Mouse (Mus musculus): ENCODE data around the gene Sema4a. TPM values are rescaled to one million over a fixed set of nuclear protein-coding genes. Genes with fewer than 3 reads are reported as not detected.
A peak's percentile ranks its signal among the peaks of the same experiment; 100 is the strongest.

The Sema4a gene
- polyA plus RNA-seq, 1 experiment from 2014 or later = 12.2 TPM

DNA sequence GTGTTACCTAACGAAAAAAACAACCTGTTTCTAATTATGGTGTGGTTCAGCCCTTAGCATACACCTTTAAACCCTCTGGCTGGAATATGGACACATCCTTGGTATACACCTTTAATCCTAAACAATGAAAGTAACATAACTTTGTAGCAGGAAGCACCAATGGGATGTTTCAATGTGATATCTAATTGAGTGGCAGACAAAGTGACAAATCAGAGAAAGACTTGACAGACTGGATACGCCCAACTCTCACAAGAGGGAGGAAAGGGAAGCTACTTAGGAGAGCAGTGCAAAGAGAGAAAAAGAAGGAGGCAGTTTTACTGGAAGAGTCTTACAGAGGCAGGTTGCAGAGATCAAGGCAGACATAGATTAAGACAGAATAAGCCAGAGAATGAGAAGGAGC is 8.5 kb upstream of the Sema4a start:
- H3K36me3 ChIP-seq (ENCODE audit: control insufficient read depth, insufficient read depth, low read length) = no peaks in the 10 kb centered on the region
- WGBS = 93% methylated on average over 2 of the region's 2 CpGs

DNA sequence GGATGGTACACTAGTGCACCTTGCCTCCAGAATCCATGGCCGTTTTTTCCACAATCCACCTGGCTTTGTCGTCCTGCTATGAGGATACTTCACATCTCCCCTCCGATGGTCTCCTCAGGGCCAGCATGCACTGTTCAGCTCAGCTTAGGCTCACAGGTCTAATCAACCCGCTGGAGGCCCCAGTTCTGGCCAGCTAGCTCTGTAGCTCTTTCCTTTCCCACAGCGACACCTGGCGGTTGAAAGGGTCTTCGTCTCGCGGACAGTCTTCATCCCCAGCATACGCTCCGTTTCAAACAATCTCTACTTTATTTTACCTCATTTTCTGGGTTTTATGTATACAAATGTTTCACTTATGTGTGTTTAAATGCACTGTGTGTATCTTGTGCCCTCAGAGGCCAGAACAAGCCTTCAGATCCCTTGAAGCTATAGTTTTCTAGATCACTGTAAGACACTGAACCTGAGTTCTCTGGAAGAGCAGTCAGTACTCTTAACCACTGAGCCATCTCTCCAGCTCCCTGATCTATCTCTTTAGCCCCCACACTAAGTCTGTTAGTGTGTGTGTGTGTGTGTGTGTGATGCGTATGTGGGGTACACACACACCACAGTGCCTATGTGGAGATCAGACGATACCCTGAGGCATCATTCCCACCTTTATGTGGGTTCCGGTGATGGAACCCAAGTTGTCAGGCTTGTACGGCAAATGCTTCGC is 6.3 kb upstream of the Sema4a start:
- ATAC-seq (peak; percentile 87), DNase-seq (ENCODE audit: low spot score) (peak; percentile 94)
- WGBS = 30% methylated on average over 16 of the region's 16 CpGs
- H3K27ac ChIP-seq (ENCODE audit: low read depth, low read length) = no peak overlapping the region
- H3K4me2 ChIP-seq (ENCODE audit: low read length) = no peak overlapping the region
- no peaks in the 10 kb centered on the region for H3K36me3 ChIP-seq (ENCODE audit: control insufficient read depth, insufficient read depth, low read length)
- no peaks in the 10 kb centered on the region for H3K9me3 ChIP-seq (replicated peaks; ENCODE audit: control insufficient read depth, low read length)
- no peak overlapping the region; the same call in 1 of the 2 replicates for H3K9ac ChIP-seq (ENCODE audit: low read length)
- no peak overlapping the region for H3K4me3 ChIP-seq (ENCODE audit: low read depth, low read length)
- H3K27me3 ChIP-seq (replicated peaks; ENCODE audit: control insufficient read depth, insufficient read depth, low read length) = no peaks in the 10 kb centered on the region
- H3K4me1 ChIP-seq (ENCODE audit: control insufficient read depth, insufficient read depth, low read length) = no peaks in the 10 kb centered on the region

More for the DNA sequence above, 8.5 kb upstream of the Sema4a start:
- Histone ChIP-seq H3K4me2 (ENCODE audit: low read length) (no peak overlapping the region), H3K9ac (ENCODE audit: low read length) (no peak overlapping the region), H3K9me3 (replicated peaks; ENCODE audit: control insufficient read depth, low read length) (no peaks in the 10 kb centered on the region), H3K27ac (ENCODE audit: low read depth, low read length) (no peak overlapping the region), H3K4me3 (ENCODE audit: low read depth, low read length) (no peak overlapping the region), H3K4me1 (ENCODE audit: control insufficient read depth, insufficient read depth, low read length) (0 out of 2 replicates have a peak, but pooled peaks cover 5% of the 10 kb centered on the region), H3K27me3 (replicated peaks; ENCODE audit: control insufficient read depth, insufficient read depth, low read length) (no peaks in the 10 kb centered on the region)
- ATAC-seq (no peak), DNase-seq (ENCODE audit: low spot score) (no peak)

DNA sequence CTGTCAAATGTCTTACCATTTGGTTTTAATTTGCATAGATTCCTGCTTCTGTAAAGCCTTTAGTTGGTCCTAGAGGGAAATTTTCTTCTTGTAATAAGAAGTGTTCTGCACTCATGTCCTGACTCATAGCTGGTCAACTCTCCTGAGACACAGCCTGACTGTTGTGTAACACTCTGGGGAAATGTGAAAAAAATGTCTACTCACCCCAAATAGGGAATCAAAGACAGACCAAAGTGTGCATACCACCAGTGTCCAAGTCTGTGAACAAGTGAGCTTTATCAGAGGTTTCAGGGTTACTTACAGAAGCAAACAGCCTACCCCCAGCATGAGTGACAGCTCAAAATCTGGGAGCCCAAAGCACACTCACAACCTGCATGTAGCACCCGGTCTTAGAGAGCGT is 4.1 kb upstream of the Sema4a start:
- ATAC-seq (no peak), DNase-seq (ENCODE audit: low spot score) (no peak)
- Histone ChIP-seq H3K27ac (ENCODE audit: low read depth, low read length) (no peak overlapping the region), H3K4me1 (ENCODE audit: control insufficient read depth, insufficient read depth, low read length) (no peaks in the 10 kb centered on the region), H3K9ac (ENCODE audit: low read length) (no peak overlapping the region), H3K27me3 (replicated peaks; ENCODE audit: control insufficient read depth, insufficient read depth, low read length) (no peaks in the 10 kb centered on the region), H3K36me3 (ENCODE audit: control insufficient read depth, insufficient read depth, low read length) (no peaks in the 10 kb centered on the region), H3K4me2 (ENCODE audit: low read length) (no peak overlapping the region), H3K4me3 (ENCODE audit: low read depth, low read length) (no peak overlapping the region), H3K9me3 (replicated peaks; ENCODE audit: control insufficient read depth, low read length) (no peaks in the 10 kb centered on the region)
- WGBS = 88% methylated on average over 2 of the region's 2 CpGs

DNA sequence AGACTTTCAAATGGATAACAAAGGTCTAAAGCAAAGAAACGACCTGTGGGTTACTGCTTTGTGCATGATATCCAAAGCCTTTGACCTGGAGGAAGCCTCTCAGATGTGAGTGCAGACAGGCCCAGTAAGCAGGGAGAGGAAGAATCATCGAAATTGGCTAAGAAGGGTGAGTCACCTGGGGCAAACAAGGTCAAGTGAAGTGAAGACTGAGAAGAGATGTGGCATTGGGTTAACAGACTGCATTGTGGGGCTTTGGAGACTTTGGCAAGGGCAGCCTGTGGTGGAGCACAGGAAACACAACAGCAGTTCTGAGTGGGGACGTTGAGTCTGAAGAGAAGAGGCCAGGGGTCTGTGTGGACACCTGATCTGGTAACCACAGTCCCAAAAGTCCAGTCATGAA is 3.4 kb upstream of the Sema4a start:
- ATAC-seq (no peak), DNase-seq (ENCODE audit: low spot score) (no peak)
- Histone ChIP-seq H3K36me3 (ENCODE audit: control insufficient read depth, insufficient read depth, low read length) (no peaks in the 10 kb centered on the region), H3K4me1 (ENCODE audit: control insufficient read depth, insufficient read depth, low read length) (no peaks in the 10 kb centered on the region), H3K4me3 (ENCODE audit: low read depth, low read length) (no peak overlapping the region), H3K27me3 (replicated peaks; ENCODE audit: control insufficient read depth, insufficient read depth, low read length) (no peaks in the 10 kb centered on the region), H3K9me3 (replicated peaks; ENCODE audit: control insufficient read depth, low read length) (no peaks in the 10 kb centered on the region), H3K27ac (ENCODE audit: low read depth, low read length) (no peak overlapping the region), H3K4me2 (ENCODE audit: low read length) (no peak overlapping the region), H3K9ac (ENCODE audit: low read length) (no peak overlapping the region)
- 46% methylated on average over 3 of the region's 3 CpGs for WGBS

DNA sequence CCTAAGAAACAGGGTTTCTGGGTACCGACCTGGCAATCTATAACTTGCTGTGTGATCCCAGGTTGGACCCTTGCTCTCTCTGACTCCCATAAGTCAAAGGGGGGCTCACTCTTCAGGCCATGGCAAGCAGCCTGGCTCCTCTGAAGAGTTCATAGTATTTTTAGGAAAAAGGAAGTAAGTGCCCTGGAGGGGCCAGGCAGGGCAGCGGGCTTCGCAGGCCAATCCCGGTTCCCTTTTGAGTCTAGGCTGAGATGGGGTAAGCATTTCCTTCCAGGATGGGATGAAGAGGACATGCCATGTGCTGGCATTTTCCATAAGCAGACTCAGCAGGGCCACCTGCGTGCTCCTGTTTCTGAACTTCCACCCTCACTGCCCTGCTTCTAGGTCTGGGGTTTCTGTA is 953 bp downstream of the Sema4a start:
- DNase-seq (ENCODE audit: low spot score) = no peak

DNA sequence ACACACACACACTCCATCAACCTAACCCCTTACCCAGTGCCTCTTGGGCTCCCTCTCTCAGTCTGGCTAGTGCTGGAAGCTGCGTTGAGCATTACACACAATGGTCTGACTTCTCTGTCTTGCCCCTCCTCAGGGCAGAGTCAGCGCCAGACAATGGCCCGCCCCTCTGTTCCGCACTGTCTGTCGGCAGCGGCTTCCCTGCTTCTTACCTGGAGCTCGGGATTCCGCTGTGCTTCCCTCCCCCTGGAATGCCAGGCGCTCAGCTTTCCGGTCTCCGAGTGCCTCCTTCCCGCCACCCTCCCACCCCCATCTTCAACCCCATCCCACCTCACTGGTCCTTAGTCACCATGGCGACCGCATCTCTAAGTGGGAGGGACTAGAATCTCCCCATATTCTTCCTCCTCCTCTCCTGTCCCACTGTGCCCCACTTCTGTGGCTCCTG is 2.2 kb downstream of the Sema4a start:
- Histone ChIP-seq H3K9ac (ENCODE audit: low read length) (peak overlapping the region; percentile 69), H3K4me1 (ENCODE audit: control insufficient read depth, insufficient read depth, low read length) (peaks cover 4% of the 10 kb centered on the region; the same call in 1 of the 2 replicates), H3K36me3 (ENCODE audit: control insufficient read depth, insufficient read depth, low read length) (no peaks in the 10 kb centered on the region), H3K27me3 (replicated peaks; ENCODE audit: control insufficient read depth, insufficient read depth, low read length) (no peaks in the 10 kb centered on the region), H3K4me2 (ENCODE audit: low read length) (peak overlapping the region; percentile 57), H3K4me3 (ENCODE audit: low read depth, low read length) (peak overlapping the region; percentile 41), H3K27ac (ENCODE audit: low read depth, low read length) (peak overlapping the region; percentile 66), H3K9me3 (replicated peaks; ENCODE audit: control insufficient read depth, low read length) (no peaks in the 10 kb centered on the region)
- WGBS = 1% methylated on average over 14 of the region's 14 CpGs
- DNase-seq (ENCODE audit: low spot score) (peak; percentile 72), ATAC-seq (peak; percentile 81)

More for the DNA sequence above, 953 bp downstream of the Sema4a start:
- H3K9me3 ChIP-seq (replicated peaks; ENCODE audit: control insufficient read depth, low read length) = no peaks in the 10 kb centered on the region
- peaks cover 4% of the 10 kb centered on the region; the same call in 1 of the 2 replicates for H3K4me1 ChIP-seq (ENCODE audit: control insufficient read depth, insufficient read depth, low read length)
- no peak overlapping the region for H3K9ac ChIP-seq (ENCODE audit: low read length)
- H3K36me3 ChIP-seq (ENCODE audit: control insufficient read depth, insufficient read depth, low read length) = no peaks in the 10 kb centered on the region
- no peaks in the 10 kb centered on the region for H3K27me3 ChIP-seq (replicated peaks; ENCODE audit: control insufficient read depth, insufficient read depth, low read length)
- H3K4me3 ChIP-seq (ENCODE audit: low read depth, low read length) = no peak overlapping the region
- 82% methylated on average over 5 of the region's 5 CpGs for WGBS
- no peak overlapping the region for H3K4me2 ChIP-seq (ENCODE audit: low read length)
- no peak for ATAC-seq
- H3K27ac ChIP-seq (ENCODE audit: low read depth, low read length) = no peak overlapping the region

DNA sequence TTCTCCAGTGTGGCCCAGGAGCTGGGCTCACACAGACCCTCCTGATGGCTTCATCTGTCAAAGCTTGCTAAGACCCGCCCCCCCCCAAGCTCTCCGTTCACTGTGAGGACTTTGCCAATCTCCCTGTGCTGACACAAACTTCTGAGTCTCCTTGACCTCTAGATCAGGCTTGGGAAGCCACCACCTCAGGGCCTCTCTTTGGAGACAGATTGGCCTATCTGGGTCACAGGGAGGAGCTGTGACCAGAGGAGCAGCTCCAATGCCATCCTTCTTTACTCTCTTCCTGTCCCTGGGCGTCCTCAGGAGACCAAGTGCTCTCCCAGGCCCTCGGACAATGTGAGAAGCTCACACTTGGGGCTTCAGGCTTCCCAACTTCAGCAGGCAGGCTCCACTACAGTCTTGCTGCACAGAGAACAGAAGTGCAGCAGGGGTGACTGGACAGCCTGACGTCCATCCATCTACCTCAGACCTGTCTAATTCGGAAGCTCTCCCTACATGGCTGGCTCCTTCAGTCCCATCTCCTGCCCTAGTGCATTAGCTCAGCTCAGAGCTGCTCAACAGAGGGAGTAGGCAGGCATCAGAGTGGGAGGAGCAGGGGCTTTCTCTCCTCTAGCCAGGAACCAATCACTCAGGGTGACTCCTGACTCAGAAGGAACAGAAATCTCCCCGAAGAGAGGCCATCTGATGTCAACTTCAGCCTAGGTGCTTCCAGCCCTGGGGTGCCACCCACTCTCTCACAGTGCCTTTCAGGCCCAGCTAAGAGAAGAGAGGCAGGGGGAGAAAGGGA is 4.0 kb downstream of the Sema4a start:
- Histone ChIP-seq H3K27ac (ENCODE audit: low read depth, low read length) (peak overlapping the region; percentile 14; the same call in 1 of the 2 replicates), H3K4me3 (ENCODE audit: low read depth, low read length) (peak overlapping the region; percentile 41; the same call in 1 of the 2 replicates), H3K4me1 (ENCODE audit: control insufficient read depth, insufficient read depth, low read length) (peaks cover 4% of the 10 kb centered on the region; the same call in 1 of the 2 replicates), H3K36me3 (ENCODE audit: control insufficient read depth, insufficient read depth, low read length) (peaks cover 10% of the 10 kb centered on the region), H3K9ac (ENCODE audit: low read length) (peak overlapping the region; percentile 69), H3K4me2 (ENCODE audit: low read length) (peak overlapping the region; percentile 57), H3K9me3 (replicated peaks; ENCODE audit: control insufficient read depth, low read length) (no peaks in the 10 kb centered on the region), H3K27me3 (replicated peaks; ENCODE audit: control insufficient read depth, insufficient read depth, low read length) (no peaks in the 10 kb centered on the region)
- ATAC-seq = no peak
- WGBS = 73% methylated on average over 7 of the region's 7 CpGs
- no peak for DNase-seq (ENCODE audit: low spot score)

DNA sequence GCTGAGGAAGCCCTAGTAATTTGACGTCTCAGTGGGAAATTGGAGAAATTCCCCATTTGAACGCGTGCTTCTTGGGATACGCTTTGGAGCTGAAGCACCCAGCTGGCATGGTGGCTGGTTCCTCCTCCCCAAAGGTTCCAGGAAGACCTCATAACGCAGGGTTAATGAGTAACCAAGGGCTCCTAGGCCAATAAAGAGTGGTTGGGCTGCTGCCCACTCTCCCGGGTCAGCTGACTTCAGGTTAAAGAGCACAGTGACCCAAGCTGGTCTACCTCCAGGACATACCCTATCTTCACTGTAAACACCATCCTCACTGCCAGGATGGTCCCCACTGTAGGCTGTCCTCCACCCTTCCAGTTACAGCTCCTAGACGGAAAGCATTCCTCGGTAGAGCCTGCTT is 4.7 kb downstream of the Sema4a start:
- no peak overlapping the region for H3K9ac ChIP-seq (ENCODE audit: low read length)
- no peak overlapping the region for H3K27ac ChIP-seq (ENCODE audit: low read depth, low read length)
- ATAC-seq (no peak), DNase-seq (ENCODE audit: low spot score) (no peak)
- no peaks in the 10 kb centered on the region for H3K27me3 ChIP-seq (replicated peaks; ENCODE audit: control insufficient read depth, insufficient read depth, low read length)
- H3K9me3 ChIP-seq (replicated peaks; ENCODE audit: control insufficient read depth, low read length) = no peaks in the 10 kb centered on the region
- no peak overlapping the region for H3K4me3 ChIP-seq (ENCODE audit: low read depth, low read length)
- peaks cover 10% of the 10 kb centered on the region for H3K36me3 ChIP-seq (ENCODE audit: control insufficient read depth, insufficient read depth, low read length)
- H3K4me2 ChIP-seq (ENCODE audit: low read length) = no peak overlapping the region
- 93% methylated on average over 8 of the region's 8 CpGs for WGBS
- peaks cover 4% of the 10 kb centered on the region; the same call in 1 of the 2 replicates for H3K4me1 ChIP-seq (ENCODE audit: control insufficient read depth, insufficient read depth, low read length)
